ENCODE assay signal across 11 mouse cellular contexts in genomic region chr16:91084307-91085238, GRCm38 (mm10). TPM values are rescaled to one million over a fixed set of nuclear protein-coding genes. Genes with fewer than 3 reads are reported as not detected.
DNase-seq lines count a peak whose midpoint lies in the region; ATAC-seq and TF ChIP-seq lines count a peak whose summit lies in the region.
"Had no signal": no experiment of that assay in that cellular context is flagged by ENCODE, and none has a peak within 500 bp of the region (broad histone marks: within the 10 kb centered on the region; RNA-seq: fewer than 3 reads in every experiment).

No protein-coding gene starts in this region.

- TF ChIP-seq CTCF in layer of hippocampus, adult 2 months (conservative IDR thresholded peaks at IDR 0.05) = no peak

- peak overlapping the region; percentile 23; the same call in 1 of the 2 replicates for H3K27ac ChIP-seq in layer of hippocampus, adult 2 months

- ATAC-seq in common myeloid progenitor, adult 5-6 weeks (replicated peaks; ENCODE audit: low read depth, poor library complexity, severe bottlenecking) = 0 out of 2 replicates have a peak, but pooled peaks have one; percentile 15
- ATAC-seq in inflammation-experienced regulatory T-cells, adult 6 months = no peak

- DNase-seq in adrenal gland, postnatal 14 days = peak; percentile 59
- no peak for DNase-seq in adrenal gland, adult 18-20 months (ENCODE audit: low spot score in 2 of 2)
- peak in 1 of 2 experiments; percentile 47 for DNase-seq in layer of hippocampus, adult 2 months (ENCODE audit: low spot score in 2 of 2)
- DNase-seq in layer of hippocampus, postnatal 25 days (ENCODE audit: extremely low spot score in 1 of 2, low spot score in 1 of 2) = no peak
- DNase-seq in adrenal gland, postnatal 25 days = peak; percentile 44
- no peak for DNase-seq in spleen, postnatal 36 days (ENCODE audit: low spot score in 2 of 2)
- DNase-seq: gastrocnemius, postnatal 14 days; kidney, adult 9 months had no signal

- no peak overlapping the region; the same call in 1 of the 2 replicates for H3K4me3 ChIP-seq in layer of hippocampus, adult 2 months

RNA-seq across cellular contexts. Expression of gene 4932438H23Rik, which starts 10.3 kb away (rescaled TPM):
- not detected in 2 replicates for total RNA-seq in adrenal gland, postnatal 14 days (2021)
- under 1 TPM; 0.20 to 0.35 TPM for total RNA-seq in adrenal gland, adult 18-20 months (2021)
- total RNA-seq in layer of hippocampus, adult 2 months (2021) = 1 to 10 TPM; 1.5 to 2.0 TPM
- total RNA-seq in layer of hippocampus, postnatal 25 days (2021) = 1 to 10 TPM in 1 of 2 experiments, under 1 TPM in 1; 0.89 to 1.1 TPM
- total RNA-seq in adrenal gland, postnatal 25 days (2021) = not detected in 2 replicates
- total RNA-seq in common myeloid progenitor, adult 5-6 weeks (2017) = not detected in 2 replicates
- polyA plus RNA-seq in inflammation-experienced regulatory T-cells, adult 6 months (2017; shearing (Covaris generic)) = 1 to 10 TPM in 1 of 3 experiments, under 1 TPM in 2; 0.26 to 1.1 (median 0.36) TPM
- polyA plus RNA-seq: liver, embryonic 14.5 days had no signal

RNA-seq across cellular contexts. Expression of gene Paxbp1, which starts 40.2 kb away (rescaled TPM):
- total RNA-seq in adrenal gland, postnatal 14 days (2021) = 52.7 and 54.6 TPM in 2 replicates
- 10 to 100 TPM; 46.7 to 72.0 TPM for total RNA-seq in adrenal gland, adult 18-20 months (2021)
- 10 to 100 TPM; 73.6 to 90.7 TPM for total RNA-seq in layer of hippocampus, adult 2 months (2021)
- 10 to 100 TPM; 51.3 to 77.8 TPM for total RNA-seq in layer of hippocampus, postnatal 25 days (2021)
- 71.2 and 74.6 TPM in 2 replicates for total RNA-seq in adrenal gland, postnatal 25 days (2021)
- 82.4 and 88.2 TPM in 2 replicates for total RNA-seq in common myeloid progenitor, adult 5-6 weeks (2017)
- polyA plus RNA-seq in inflammation-experienced regulatory T-cells, adult 6 months (2017; shearing (Covaris generic)) = 100 to 1,000 TPM in 2 of 3 experiments, 10 to 100 TPM in 1; 70.7 to 130 (median 118) TPM

Comparison
In these comparisons a context has a peak if more than half of its experiments do, and no peak if none do; other contexts are left out.
1. DNase-seq: peak in adrenal gland, postnatal 14 days (single experiment) and adrenal gland, postnatal 25 days (single experiment); none in adrenal gland, adult 18-20 months (0 of 2), layer of hippocampus, postnatal 25 days (0 of 2) and spleen, postnatal 36 days (0 of 2).